Mouse (Mus musculus): ENCODE measurements around the gene Exosc9. TPM values are rescaled to one million over a fixed set of nuclear protein-coding genes. Genes with fewer than 3 reads are reported as not detected.

The Exosc9 gene
- polyA plus RNA-seq, 1 experiment from 2014 or later: 72.3 TPM

DNA sequence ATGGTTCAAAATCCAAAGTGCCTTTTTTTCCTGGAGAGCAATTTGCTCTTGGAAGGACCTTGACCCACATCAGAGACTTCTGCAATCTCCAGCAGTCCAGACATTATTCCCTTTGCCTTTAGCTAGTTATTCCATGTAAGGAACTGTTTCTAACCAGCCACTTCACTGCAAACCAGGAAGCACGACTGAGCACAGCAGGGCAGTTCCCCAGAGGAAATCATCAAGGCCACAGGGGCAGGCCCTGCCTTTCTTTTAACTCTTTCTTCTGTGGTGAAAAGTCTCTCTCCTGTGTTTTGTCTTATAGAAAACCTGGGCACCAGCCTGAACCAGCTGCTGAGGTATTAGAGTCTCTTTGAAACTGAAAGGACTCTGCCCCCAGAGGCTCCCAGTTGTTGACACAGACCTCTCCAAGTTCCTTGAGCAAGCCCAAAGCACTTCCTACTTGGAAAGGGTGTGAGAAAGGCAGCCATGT is 19.2 kb upstream of the Exosc9 start:
- WGBS: 3% methylated on average over 1 of the region's 1 CpGs
- no peak overlapping the region for H3K4me3 ChIP-seq (ENCODE audit: low read depth, low read length)
- no peaks in the 10 kb centered on the region for H3K9me3 ChIP-seq (ENCODE audit: low read depth, low read length)
- no peaks in the 10 kb centered on the region for H3K36me3 ChIP-seq (ENCODE audit: insufficient read depth)
- H3K27ac ChIP-seq (ENCODE audit: low read depth): no peak overlapping the region
- no peak overlapping the region for H3K9ac ChIP-seq
- DNase-seq (peak; percentile 49), ATAC-seq (ENCODE audit: insufficient read depth) (0 out of 2 replicates have a peak, but pooled peaks have one; percentile 16)
- H3K4me1 ChIP-seq (ENCODE audit: insufficient read depth): peaks cover 18% of the 10 kb centered on the region
- no peak for TF ChIP-seq CTCF (IDR thresholded peaks at IDR 0.05; ENCODE audit: low read depth)
- no peaks in the 10 kb centered on the region for H3K27me3 ChIP-seq (ENCODE audit: insufficient read depth, low read length)
- no peak overlapping the region for H3K4me2 ChIP-seq

DNA sequence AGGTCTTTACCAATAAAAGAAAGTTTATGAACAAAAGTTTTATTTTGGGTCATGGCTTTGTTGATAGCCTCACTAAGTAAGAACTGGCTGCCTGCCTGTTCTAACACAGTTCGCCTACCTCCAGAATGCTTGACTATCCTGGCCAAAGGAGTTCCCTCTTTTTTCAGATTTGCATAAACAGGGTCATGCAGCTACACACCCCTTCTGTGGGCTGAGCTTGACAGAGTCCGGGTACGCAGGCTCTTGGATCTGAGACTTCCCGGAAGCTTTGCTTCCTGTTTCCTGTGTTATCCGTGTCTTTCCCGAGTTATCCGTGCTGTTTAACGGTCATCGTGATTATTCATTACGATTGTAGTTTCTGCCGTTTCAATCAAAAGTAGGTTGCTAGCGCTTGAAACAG is 16.4 kb upstream of the Exosc9 start:
- 79% methylated on average over 12 of the region's 12 CpGs for WGBS
- H3K36me3 ChIP-seq (ENCODE audit: insufficient read depth): no peaks in the 10 kb centered on the region
- H3K27me3 ChIP-seq (ENCODE audit: insufficient read depth, low read length): no peaks in the 10 kb centered on the region
- no peak overlapping the region for H3K4me3 ChIP-seq (ENCODE audit: low read depth, low read length)
- ATAC-seq (ENCODE audit: insufficient read depth) (no peak), DNase-seq (no peak)
- TF ChIP-seq CTCF (IDR thresholded peaks at IDR 0.05; ENCODE audit: low read depth): no peak
- no peaks in the 10 kb centered on the region for H3K9me3 ChIP-seq (ENCODE audit: low read depth, low read length)
- H3K27ac ChIP-seq (ENCODE audit: low read depth): no peak overlapping the region
- H3K9ac ChIP-seq: no peak overlapping the region
- no peak overlapping the region for H3K4me2 ChIP-seq
- H3K4me1 ChIP-seq (ENCODE audit: insufficient read depth): peaks cover 11% of the 10 kb centered on the region

DNA sequence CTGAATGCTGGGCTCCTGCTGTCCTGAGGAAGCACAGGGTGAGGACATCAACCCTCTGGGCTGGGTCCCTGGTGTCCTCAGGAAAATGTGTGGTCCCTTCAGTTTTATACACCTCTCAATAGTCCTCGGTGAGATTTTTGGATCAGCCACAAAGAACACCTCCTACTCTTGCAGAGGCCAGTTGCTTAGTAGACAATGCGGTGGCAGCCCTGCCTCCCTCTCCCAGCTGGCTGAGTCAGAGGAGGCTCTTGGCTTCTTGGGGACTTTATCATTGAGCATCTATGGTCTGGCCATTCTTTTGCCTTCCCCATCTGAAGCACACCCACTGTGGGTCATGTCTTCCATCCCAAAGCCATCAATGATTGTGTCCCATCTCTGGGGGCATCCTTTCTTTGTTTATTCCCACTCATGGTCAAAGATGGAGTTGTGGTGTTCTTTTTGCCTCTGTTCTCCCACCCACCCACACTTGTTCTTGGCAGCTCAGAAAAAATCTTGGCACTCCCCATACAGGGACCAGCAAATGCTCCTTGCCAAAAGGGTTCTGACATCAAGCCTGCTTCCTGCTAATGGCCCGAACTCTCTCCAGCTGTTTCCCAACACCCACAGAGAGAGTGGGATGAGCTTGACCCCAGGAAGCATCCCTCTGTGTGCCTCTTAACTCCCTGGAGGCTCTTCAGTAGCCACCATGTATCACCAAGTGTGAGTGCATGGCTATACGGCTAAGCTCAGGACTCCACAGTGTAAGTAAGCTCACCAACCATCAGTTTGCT is 14.5 kb upstream of the Exosc9 start:
- Histone ChIP-seq H3K4me2 (no peak overlapping the region), H3K4me3 (ENCODE audit: low read depth, low read length) (no peak overlapping the region), H3K4me1 (ENCODE audit: insufficient read depth) (peaks cover 3% of the 10 kb centered on the region), H3K9me3 (ENCODE audit: low read depth, low read length) (no peaks in the 10 kb centered on the region), H3K27me3 (ENCODE audit: insufficient read depth, low read length) (no peaks in the 10 kb centered on the region), H3K36me3 (ENCODE audit: insufficient read depth) (no peaks in the 10 kb centered on the region), H3K27ac (ENCODE audit: low read depth) (no peak overlapping the region), H3K9ac (no peak overlapping the region)
- no peak for TF ChIP-seq CTCF (IDR thresholded peaks at IDR 0.05; ENCODE audit: low read depth)
- WGBS: 63% methylated on average over 4 of the region's 4 CpGs
- no peak for ATAC-seq (ENCODE audit: insufficient read depth)
- no peak for DNase-seq

DNA sequence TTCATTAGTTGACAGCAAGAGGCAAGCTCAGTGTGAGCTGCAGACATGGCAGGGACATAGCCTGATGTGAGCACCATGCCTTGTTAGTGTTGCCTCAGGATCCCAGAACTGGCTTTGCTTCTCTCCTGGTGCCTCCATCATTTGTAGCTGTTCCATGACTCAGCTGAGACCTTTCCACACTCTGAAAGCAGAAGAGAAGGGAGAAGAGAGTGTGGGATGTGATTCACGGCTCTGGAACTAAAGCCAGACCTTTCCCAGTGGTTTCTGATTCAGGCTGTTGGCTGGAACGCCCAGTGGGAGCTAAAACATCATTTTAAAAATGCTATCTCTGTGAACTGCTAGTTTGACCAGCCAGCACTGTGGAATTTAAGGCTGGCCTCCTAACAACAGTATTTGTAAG is 11.7 kb upstream of the Exosc9 start:
- ATAC-seq (ENCODE audit: insufficient read depth): no peak
- H3K4me3 ChIP-seq (ENCODE audit: low read depth, low read length): no peak overlapping the region

DNA sequence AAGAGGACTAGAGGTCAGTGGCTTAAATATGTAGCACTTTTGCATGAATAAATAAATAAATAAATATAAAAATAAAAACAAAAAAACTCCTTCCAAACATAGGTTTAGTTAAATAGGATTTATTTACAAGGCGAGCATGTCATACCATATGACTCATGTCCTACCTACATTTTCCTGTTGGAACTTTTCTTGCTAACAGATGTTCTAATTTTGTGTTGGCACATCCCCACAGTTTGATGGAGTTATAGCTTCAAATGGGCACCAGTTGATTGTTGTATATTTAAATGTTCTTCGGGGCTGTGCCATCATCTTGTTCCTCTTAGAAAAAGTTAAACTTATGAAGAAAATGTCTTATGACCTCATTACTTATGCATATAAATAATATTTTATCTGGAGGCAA is 11.0 kb upstream of the Exosc9 start:
- Histone ChIP-seq H3K4me2 (no peak overlapping the region), H3K4me3 (ENCODE audit: low read depth, low read length) (no peak overlapping the region), H3K27me3 (ENCODE audit: insufficient read depth, low read length) (no peaks in the 10 kb centered on the region), H3K9me3 (ENCODE audit: low read depth, low read length) (no peaks in the 10 kb centered on the region), H3K27ac (ENCODE audit: low read depth) (no peak overlapping the region), H3K9ac (no peak overlapping the region), H3K36me3 (ENCODE audit: insufficient read depth) (no peaks in the 10 kb centered on the region), H3K4me1 (ENCODE audit: insufficient read depth) (no peaks in the 10 kb centered on the region)
- no peak for DNase-seq
- no peak for ATAC-seq (ENCODE audit: insufficient read depth)
- TF ChIP-seq CTCF (IDR thresholded peaks at IDR 0.05; ENCODE audit: low read depth): no peak
- 83% methylated on average over 2 of the region's 2 CpGs for WGBS

More for the DNA sequence above, 11.7 kb upstream of the Exosc9 start:
- H3K27ac ChIP-seq (ENCODE audit: low read depth): no peak overlapping the region
- H3K4me2 ChIP-seq: no peak overlapping the region
- no peak overlapping the region for H3K9ac ChIP-seq
- no peaks in the 10 kb centered on the region for H3K36me3 ChIP-seq (ENCODE audit: insufficient read depth)
- DNase-seq: no peak
- no peaks in the 10 kb centered on the region for H3K27me3 ChIP-seq (ENCODE audit: insufficient read depth, low read length)
- H3K4me1 ChIP-seq (ENCODE audit: insufficient read depth): no peaks in the 10 kb centered on the region
- no peak for TF ChIP-seq CTCF (IDR thresholded peaks at IDR 0.05; ENCODE audit: low read depth)
- WGBS: 50% methylated on average over 2 of the region's 2 CpGs
- H3K9me3 ChIP-seq (ENCODE audit: low read depth, low read length): no peaks in the 10 kb centered on the region

DNA sequence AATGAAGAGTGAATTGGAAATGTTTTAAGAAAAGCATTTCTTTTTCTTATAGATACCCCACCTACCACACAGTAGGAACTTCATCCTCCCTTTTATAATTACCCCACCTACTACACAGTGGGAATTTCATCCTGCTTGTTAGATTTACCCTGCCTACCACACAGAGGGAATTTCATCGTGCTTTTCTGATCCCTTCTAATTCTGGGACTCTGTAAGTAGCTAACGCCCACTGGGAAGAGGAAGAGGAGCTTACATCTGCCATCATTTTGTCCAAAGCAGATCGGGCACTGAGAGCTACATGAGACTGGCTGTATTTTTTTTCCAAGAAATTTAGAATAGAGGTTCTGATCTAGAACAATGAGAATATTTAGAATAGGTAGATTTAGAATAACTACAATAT is 7.4 kb upstream of the Exosc9 start:
- H3K4me2 ChIP-seq: no peak overlapping the region
- H3K4me1 ChIP-seq (ENCODE audit: insufficient read depth): no peaks in the 10 kb centered on the region
- H3K27me3 ChIP-seq (ENCODE audit: insufficient read depth, low read length): no peaks in the 10 kb centered on the region
- ATAC-seq (ENCODE audit: insufficient read depth) (no peak), DNase-seq (no peak)
- no peak overlapping the region for H3K27ac ChIP-seq (ENCODE audit: low read depth)
- WGBS: 75% methylated on average over 3 of the region's 3 CpGs
- H3K4me3 ChIP-seq (ENCODE audit: low read depth, low read length): no peak overlapping the region
- no peaks in the 10 kb centered on the region for H3K36me3 ChIP-seq (ENCODE audit: insufficient read depth)
- TF ChIP-seq CTCF (IDR thresholded peaks at IDR 0.05; ENCODE audit: low read depth): no peak
- H3K9me3 ChIP-seq (ENCODE audit: low read depth, low read length): no peaks in the 10 kb centered on the region
- no peak overlapping the region for H3K9ac ChIP-seq

DNA sequence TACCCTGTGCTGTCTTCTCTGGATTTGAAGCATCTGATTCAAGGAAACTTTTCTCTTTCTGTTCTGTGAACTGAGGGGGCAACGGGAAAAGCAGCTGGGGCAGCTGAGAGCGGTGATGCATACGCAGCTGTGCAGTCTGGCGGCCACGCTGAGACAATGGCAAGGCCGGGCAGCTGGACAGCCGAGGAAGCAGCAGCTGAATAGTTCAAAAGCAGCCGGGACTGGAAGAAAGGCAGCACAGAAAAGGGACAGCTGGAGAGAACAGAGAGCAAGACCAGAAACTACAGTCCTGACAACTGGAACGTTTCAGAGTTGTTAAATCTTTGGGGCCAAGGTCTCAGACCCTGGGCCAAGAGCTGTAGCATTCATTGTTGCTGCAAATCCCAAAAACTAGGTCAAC is 1.1 kb upstream of the Exosc9 start:
- no peak overlapping the region for H3K4me3 ChIP-seq (ENCODE audit: low read depth, low read length)
- WGBS: 49% methylated on average over 9 of the region's 9 CpGs
- peak overlapping the region; percentile 20; the same call in 1 of the 2 replicates for H3K9ac ChIP-seq
- H3K27ac ChIP-seq (ENCODE audit: low read depth): no peak overlapping the region
- no peaks in the 10 kb centered on the region; the same call in 1 of the 2 replicates for H3K4me1 ChIP-seq (ENCODE audit: insufficient read depth)
- no peaks in the 10 kb centered on the region for H3K9me3 ChIP-seq (ENCODE audit: low read depth, low read length)
- DNase-seq (peak; percentile 47), ATAC-seq (ENCODE audit: insufficient read depth) (0 out of 2 replicates have a peak, but pooled peaks have one; percentile 30)
- peaks cover 24% of the 10 kb centered on the region for H3K36me3 ChIP-seq (ENCODE audit: insufficient read depth)
- no peaks in the 10 kb centered on the region for H3K27me3 ChIP-seq (ENCODE audit: insufficient read depth, low read length)
- H3K4me2 ChIP-seq: peak overlapping the region; percentile 91
- TF ChIP-seq CTCF (IDR thresholded peaks at IDR 0.05; ENCODE audit: low read depth): no peak
